ENCODE assay signal across 15 mouse cellular contexts in genomic region chr9:48673213-48673612, GRCm38 (mm10).
DNase-seq lines count a peak whose midpoint lies in the region; ATAC-seq lines count a peak whose summit lies in the region.
"Had no signal": no experiment of that assay in that cellular context is flagged by ENCODE, and none has a peak within 500 bp of the region (broad histone marks: within the 10 kb centered on the region; RNA-seq: fewer than 3 reads in every experiment).

No protein-coding gene starts in this region.

- no peak for DNase-seq in frontal cortex, postnatal 14 days (ENCODE audit: low spot score in 2 of 2)
- peak; percentile 39 to 80 for DNase-seq in left cerebral cortex, postnatal 25 days (ENCODE audit: low spot score in 2 of 2)
- no peak for DNase-seq in left cerebral cortex, adult 11 months (ENCODE audit: low spot score)
- DNase-seq in right cerebral cortex, postnatal 25 days: peak; percentile 54
- no peak for DNase-seq in right cerebral cortex, postnatal 4 days
- DNase-seq in telencephalon, adult 2 months (ENCODE audit: low read depth, low spot score): peak; percentile 64
- no peak for DNase-seq in adrenal gland, adult 2 months
- DNase-seq: adrenal gland, adult 8-10 months; cerebellum, adult 18-20 months; heart, postnatal 4 days; kidney, adult 18-20 months; kidney, postnatal 14 days; lung, adult 2 months; spleen, adult 18-20 months had no signal

- peak; percentile 68 for ATAC-seq in frontal cortex, adult (ENCODE audit: low TSS enrichment)

- intact Hi-C loops in left cerebral cortex, postnatal 25 days (cut with DNase I): loop anchor here (2.0 kb wide), 1 partner anchor 64 kb away; no protein-coding TSS in a partner anchor

Comparison
In these comparisons a context has a peak if more than half of its experiments do, and no peak if none do; other contexts are left out.
1. DNase-seq: peak in left cerebral cortex, postnatal 25 days (2 of 2), right cerebral cortex, postnatal 25 days (single experiment) and telencephalon, adult 2 months (single experiment); none in frontal cortex, postnatal 14 days (0 of 2), left cerebral cortex, adult 11 months (single experiment), right cerebral cortex, postnatal 4 days (single experiment) and adrenal gland, adult 2 months (single experiment).